Mouse (Mus musculus) granulocyte monocyte progenitor cell, adult 5-6 weeks (primary cell): ENCODE measurements around the gene Mprip. TPM values are rescaled to one million over a fixed set of nuclear protein-coding genes. Genes with fewer than 3 reads are reported as not detected.

Experiments used
- ATAC-seq: replicated peaks from 2 replicates; pipeline ENCODE4 v1.8.0; 2016; ENCODE audit warnings: mild to moderate bottlenecking, moderate TSS enrichment, inconsistent platforms; ENCODE audit not compliant: poor library complexity, severe bottlenecking
- total RNA-seq, 2 experiments: library from RNA; stranded (forward) in 1 of 2; stranded (reverse) in 1 of 2; fragments of 200-712, 200-1000 nt in 1 of 2; fragments of >200 nt in 1 of 2; fragmentation: Nextera tagmentation in 1 of 2; gene quantifications; 2 replicates each; pipeline ENCODE4 v1.2.3; 2014 to 2017

Mprip gene
- total RNA-seq (2014; fragmentation: Nextera tagmentation) = 50.1 and 70.7 TPM in 2 replicates
- 56.4 and 71.4 TPM in 2 replicates for total RNA-seq (2017)

- no peak for ATAC-seq
Observed at GRCm38 (mm10) chr11:59661005-59661404, at the start of gene Mprip. Mprip (plus strand) TSS chr11:59661305.

GRCm38 (mm10) chr11:59611646-59612045 lies 49.5 kb upstream of the Mprip start:
- no peak for ATAC-seq

GRCm38 (mm10) chr11:59614120-59614519 lies 47.0 kb upstream of the Mprip start:
- no peak for ATAC-seq

- peak; percentile 86 for ATAC-seq
Observed at GRCm38 (mm10) chr11:59616986-59617385, 44.1 kb upstream of the Mprip start.

GRCm38 (mm10) chr11:59622214-59622613 lies 38.9 kb upstream of the Mprip start:
- no peak for ATAC-seq

- peak; percentile 88 for ATAC-seq
Observed at GRCm38 (mm10) chr11:59624017-59624630, 37.0 kb upstream of the Mprip start.

- no peak for ATAC-seq
Observed at GRCm38 (mm10) chr11:59626192-59626591, 34.9 kb upstream of the Mprip start.

GRCm38 (mm10) chr11:59628177-59628576 lies 32.9 kb upstream of the Mprip start:
- ATAC-seq = no peak

- no peak for ATAC-seq
Observed at GRCm38 (mm10) chr11:59629871-59630270, 31.2 kb upstream of the Mprip start.

- no peak for ATAC-seq
Observed at GRCm38 (mm10) chr11:59631980-59632379, 29.1 kb upstream of the Mprip start.

- ATAC-seq = peak; percentile 70
Observed at GRCm38 (mm10) chr11:59633037-59633436, 28.1 kb upstream of the Mprip start.

- ATAC-seq = no peak
Observed at GRCm38 (mm10) chr11:59634001-59634660, 27.0 kb upstream of the Mprip start.

- ATAC-seq = no peak
Observed at GRCm38 (mm10) chr11:59635251-59635795, 25.8 kb upstream of the Mprip start.

- ATAC-seq = no peak
Observed at GRCm38 (mm10) chr11:59635821-59636694, 25.0 kb upstream of the Mprip start.

- ATAC-seq = peak; percentile 96
Observed at GRCm38 (mm10) chr11:59636695-59637414, 24.2 kb upstream of the Mprip start.

GRCm38 (mm10) chr11:59639957-59640643 lies 21.0 kb upstream of the Mprip start:
- no peak for ATAC-seq

GRCm38 (mm10) chr11:59641227-59641626 lies 19.9 kb upstream of the Mprip start:
- ATAC-seq = no peak

- no peak for ATAC-seq
Observed at GRCm38 (mm10) chr11:59642420-59642819, 18.7 kb upstream of the Mprip start.

- no peak for ATAC-seq
Observed at GRCm38 (mm10) chr11:59645036-59645435, 16.1 kb upstream of the Mprip start.

- ATAC-seq = no peak
Observed at GRCm38 (mm10) chr11:59649058-59649457, 12.0 kb upstream of the Mprip start.
